Mouse (Mus musculus): Measurements from ENCODE around the gene Gm49416. TPM values are rescaled to one million over a fixed set of nuclear protein-coding genes. Genes with fewer than 3 reads are reported as not detected.

Gm49416 gene
- not detected for polyA plus RNA-seq (2014; fragmentation: Illumina TruSeq; extraction: RNeasy Lipid Tissue Mini Kit (QIAGEN cat#74804); ENCODE audit: low read depth, low replicate concordance)

DNA sequence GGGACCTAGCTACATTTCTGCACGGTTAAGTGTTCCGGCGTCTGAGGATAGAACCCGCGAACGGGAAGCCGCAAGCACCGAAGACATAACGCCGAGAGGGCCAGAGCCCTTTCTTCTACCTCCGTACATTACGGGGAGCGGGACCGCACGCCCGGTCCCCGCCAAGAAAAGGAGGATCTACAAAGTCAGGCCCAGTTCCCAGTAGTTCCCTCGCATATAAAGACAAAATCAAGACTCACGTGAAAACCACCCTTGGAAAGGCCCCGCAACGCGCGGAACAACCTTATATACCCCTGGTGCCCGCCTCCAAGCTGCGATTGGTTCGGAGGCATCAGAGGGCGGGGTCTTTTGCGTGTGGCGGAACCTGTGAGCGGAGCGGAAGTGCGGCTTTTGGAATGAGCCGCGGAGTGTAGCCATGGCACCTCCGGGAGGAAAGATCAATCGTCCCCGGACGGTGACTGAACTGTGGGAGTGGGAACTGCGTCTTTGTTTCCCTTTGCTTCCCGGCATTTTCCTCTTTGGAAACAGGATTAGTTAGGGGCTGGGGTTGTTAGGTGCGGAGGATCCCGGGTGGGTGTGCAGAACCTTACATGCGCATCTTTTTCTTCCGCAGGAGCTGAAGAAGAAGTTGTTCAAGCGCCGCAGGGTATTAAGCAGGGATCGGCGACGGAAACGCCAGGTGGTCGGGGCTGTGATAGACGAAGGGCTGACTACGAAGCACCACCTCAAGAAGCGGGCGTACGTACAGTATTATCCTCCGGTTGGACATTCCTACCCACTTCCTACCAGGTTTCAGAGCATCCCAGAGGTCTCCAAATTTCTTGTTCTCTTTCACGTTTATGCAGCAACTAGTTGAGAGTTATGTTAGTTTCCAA, at the start of gene Gm49416, which contains the start of gene 1810009A15Rik:
TSS of gene Gm49416 (plus strand) at position 416 of the 875 bp plus-strand sequence.
TSS of gene 1810009A15Rik (plus strand) at position 343 of the 875 bp plus-strand sequence.

DNA sequence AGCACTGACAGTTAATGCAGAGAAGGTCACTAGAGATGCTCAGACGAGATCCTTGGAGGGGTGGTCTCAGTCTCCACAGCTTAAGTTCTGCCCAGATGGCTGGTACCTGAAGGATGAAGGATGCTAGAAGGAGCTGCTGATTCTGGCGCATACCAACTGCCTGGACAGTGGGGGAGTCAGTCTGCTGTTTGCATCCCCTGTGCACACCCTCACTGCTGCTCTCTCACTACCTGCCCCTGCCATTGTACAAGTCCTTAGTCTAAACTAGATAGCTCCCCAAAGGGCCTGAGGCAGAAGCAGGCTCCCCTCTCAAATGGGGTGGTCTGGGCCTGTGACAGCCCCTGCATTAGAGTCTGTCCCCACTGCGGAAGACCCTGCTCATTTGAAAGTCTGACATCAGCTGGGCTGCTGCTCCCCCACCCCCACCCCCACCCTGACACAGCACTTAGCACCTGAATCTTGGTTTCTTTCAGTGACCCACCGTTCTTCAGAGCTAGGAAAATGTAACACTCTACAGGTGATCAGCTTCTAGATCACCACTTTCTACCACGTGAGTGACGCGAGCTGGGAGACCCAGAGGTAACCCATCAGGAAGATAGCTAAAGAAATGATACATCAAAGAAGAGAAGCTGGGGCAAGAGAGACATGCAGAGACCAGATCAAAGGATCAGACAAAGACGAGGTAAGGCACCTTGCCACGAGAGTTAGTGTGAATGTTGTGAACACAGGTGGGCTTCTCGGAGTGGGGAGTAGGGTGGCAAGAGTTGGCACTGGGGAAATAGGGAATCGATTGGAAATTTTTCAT, 49.4 kb upstream of the Gm49416 start, which contains the start of gene Gng3:
TSS of gene Gng3 (minus strand) at position 92 of the 805 bp plus-strand sequence.

DNA sequence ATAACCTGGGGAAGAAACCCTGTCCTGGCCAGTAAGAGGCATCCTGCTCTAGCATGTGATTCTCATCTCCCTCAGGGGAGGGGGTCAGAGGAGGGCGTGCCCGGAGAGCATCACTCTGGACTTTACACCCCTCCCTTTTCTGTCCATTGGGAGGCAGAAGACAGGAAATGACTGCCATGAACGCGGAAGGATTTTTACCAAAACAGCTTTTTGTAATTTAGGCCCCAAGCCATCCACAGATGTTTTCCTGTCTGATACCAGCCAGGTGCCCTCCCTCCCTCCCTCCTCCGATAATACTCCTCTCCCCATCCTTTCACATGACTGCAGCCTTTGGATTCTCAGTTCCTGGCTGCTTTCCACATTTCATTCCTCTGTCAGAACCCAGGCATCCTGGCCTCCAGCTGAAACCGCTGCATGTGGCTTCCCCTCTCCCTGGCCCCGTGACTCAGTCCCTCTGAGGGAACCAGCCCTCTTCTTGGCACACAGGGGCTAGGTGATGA, 38.3 kb upstream of the Gm49416 start, which contains the start of gene Lrrn4cl:
TSS of gene Lrrn4cl (plus strand) at position 367 of the 500 bp plus-strand sequence.

DNA sequence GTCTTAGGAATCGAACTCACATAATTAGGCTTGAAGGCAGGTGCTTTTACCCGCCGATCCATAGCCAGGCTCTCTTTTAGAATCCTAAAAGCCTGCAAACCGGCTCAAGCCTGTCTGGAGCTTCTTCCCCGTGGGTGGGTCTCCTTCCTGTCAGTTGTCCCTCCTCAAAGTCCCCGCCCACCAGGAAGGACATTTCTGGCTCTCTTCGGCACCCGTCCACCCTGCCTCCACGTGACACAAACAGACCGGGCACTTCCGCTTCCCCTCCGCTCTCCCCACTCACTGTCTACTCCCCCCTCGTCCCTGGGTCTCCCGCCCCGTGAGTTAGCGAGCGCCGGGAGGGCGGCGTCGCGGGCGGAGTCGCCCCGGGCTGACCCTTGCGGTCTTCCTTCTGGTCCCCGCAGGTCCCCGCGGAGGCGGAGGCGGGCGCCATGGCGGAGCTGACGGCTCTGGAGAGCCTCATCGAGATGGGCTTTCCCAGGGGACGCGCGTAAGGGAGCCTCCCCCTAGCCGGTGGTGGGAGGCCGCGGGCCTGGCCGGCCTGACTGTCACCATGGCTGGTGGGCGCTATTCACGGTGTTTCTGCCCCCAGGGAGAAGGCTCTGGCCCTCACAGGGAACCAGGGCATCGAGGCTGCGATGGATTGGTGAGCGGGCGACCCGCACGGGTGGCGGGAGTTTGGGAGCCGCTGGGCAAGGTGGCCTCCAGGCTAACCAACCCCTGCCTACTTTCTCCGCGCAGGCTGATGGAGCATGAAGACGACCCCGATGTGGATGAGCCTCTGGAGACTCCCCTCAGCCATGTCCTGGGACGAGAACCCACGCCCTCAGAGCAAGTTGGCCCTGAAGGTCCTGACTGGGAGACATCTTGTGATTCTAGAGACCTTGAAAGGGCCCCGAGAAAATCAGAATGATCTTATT, 17.2 kb upstream of the Gm49416 start, which contains the start of gene Ubxn1:
TSS of gene Ubxn1 (plus strand) at position 230 of the 920 bp plus-strand sequence.

DNA sequence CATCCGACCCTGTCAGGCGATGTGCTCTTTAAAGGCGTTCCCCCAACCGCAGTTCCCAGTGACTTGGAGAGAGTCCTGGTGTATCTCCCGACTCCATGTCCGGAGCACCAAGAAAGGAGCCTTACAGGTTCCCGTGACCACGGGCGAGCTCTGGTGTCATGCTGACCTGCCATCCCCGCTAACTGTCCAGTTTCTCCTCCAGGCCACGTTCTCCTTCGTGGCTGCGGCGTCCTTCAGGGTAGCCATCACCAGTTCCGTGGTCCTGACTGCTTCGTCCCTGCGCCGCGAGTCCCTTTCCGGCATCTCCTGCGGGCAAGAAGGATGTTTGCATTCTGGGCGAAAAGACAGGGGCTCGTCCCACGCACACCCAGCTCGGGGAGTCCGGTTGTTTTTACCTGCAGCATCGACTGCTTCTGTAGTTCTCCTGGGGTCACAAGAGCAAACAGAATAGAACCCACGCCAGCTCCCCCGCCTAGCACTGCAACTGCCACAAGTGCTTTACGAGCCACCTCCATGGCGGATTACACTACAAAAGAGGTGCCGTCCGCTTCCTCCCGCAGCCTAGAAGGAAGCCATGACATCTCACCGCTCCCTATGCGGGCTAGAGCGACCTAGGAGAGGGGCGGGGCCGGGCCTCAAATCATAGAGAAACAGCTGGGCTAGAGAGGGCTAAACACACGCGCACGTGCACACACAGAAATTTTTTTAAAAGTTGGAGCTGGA, 8.3 kb upstream of the Gm49416 start, which contains the start of gene Uqcc3:
TSS of gene Uqcc3 (minus strand) at position 613 of the 723 bp plus-strand sequence.

DNA sequence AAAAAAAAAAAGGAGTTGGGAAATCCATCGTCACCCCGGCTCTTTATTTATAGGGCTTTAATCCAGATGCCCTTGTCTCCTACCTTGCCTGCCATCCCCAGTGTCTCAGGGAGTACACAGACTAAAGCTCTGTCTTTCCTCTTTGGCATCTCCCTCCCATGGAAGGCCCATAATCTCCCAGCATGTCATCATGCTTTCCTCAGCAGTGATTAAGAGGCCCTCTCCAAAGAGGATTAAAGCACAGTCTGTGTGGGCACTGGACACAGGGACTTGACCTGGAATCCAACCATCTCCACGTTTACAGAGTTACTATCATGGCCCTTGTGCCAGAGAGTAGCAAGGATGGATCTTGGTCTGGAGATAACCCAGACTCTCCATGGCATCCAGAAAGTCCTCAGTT, 5.1 kb upstream of the Gm49416 start, which contains the start of the genes Lbhd1 and Gm49403:
TSS of gene Lbhd1 (plus strand) at position 117 of the 400 bp plus-strand sequence.
TSS of gene Gm49403 (plus strand) at position 315 of the 400 bp plus-strand sequence.

DNA sequence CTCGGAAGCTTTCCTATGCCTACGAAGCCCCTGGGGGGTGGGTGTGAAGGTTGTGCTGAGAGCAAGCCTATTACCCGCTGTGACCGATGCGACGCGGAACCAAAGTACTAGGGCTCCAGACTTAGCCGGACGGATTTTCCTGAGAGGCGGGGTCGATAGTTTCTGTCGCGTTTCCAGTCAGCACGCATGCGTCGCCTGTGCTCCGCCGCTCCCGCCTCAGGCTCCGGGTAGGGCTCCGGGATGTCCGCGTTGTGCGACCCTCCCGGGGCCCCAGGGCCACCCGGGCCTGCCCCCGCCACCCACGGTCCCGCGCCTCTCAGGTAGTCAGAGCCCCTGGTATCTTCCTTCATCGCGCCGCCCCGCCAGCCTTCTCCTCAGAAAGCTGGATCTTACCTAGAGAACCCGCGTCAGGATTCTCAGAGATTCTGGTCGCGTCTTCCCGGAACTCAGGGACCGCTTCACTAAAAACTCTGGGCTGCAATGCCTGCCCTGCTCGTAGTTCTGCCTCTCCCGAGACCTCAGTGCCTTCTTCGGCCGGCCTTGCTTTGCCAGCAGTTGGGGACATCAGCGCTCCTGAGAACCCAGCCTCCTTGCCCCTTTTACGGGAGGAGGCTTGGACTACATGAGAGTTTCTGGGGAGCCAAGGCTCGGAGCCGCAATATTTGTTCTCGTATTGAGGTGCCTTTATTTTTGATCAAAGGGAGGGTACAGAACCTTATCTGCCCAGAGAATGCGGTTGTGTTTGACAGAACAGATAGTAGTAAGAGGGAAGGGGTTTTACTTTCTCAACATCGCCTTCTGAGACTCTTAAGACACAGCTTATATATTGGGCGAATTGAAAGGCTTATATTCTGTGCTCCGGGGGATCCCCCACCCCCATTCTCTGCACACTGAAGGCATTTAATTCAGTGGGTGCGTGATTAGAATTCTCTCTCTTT, 4.4 kb downstream of the Gm49416 start, which contains the start of gene Ints5:
TSS of gene Ints5 (plus strand) at position 177 of the 938 bp plus-strand sequence.

DNA sequence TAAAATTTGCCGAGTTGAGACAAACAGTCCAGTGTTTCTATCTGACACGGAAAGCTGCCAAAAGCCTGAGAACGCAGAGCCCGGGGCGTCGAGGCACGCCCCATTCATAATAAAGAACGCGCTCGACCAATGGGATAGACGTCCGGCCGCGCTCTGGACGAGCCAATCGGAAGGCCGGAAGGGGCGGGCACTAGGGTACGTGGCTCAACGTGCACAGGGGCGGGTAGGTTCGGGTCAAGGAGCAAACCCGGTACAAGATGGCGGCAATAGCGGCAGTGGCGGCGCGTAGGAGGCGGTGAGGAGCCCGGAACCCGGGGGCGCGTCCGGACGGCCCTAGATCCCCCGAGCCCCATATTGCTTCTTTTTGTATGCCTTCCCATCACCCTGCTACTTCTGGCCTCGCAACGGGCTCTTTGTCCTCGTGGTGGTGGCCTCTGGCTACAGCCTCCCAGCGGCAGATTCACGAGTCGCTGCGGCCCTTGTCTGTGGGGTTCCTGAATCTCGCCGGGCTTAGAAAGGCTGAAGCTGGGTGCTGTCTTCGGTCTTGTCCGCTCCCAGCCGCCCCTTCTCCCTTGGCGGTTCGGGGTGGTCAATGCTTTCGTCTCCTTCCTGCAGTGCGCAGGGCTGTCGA, 9.3 kb downstream of the Gm49416 start, which contains the start of gene Ganab:
TSS of gene Ganab (plus strand) at position 207 of the 631 bp plus-strand sequence.

DNA sequence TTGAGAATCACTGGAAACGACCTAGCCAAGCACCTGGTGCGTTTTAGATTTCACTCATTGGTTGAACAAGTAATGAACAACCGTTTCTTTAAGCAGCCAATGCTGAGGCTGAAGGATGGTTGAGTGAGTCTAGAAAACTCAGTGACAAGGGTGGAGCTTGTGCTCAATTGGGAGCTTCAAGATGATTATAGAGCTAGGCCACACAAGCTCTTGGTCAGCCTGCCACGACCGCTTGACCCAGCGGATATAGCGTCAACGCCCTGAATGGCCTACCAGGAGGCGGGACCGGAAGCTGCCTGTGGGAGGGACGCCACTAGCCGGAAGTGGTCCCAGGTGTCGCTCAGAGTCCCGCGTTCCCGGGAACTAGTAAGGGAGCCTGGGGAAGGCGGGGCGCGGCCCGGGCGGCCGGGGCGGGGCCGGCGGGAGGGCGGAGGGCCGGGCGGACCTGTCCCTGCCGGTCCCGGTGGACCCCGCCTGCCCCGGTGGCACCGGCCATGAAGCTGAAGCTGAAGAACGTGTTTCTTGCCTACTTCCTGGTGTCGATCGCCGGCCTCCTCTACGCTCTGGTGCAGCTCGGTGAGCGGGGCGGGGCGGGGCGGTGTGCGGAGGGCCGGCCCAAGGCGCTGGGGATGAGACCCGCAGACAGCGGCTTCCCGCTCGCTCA, 31.5 kb downstream of the Gm49416 start, which contains the start of gene B3gat3:
TSS of gene B3gat3 (plus strand) at position 302 of the 664 bp plus-strand sequence.

DNA sequence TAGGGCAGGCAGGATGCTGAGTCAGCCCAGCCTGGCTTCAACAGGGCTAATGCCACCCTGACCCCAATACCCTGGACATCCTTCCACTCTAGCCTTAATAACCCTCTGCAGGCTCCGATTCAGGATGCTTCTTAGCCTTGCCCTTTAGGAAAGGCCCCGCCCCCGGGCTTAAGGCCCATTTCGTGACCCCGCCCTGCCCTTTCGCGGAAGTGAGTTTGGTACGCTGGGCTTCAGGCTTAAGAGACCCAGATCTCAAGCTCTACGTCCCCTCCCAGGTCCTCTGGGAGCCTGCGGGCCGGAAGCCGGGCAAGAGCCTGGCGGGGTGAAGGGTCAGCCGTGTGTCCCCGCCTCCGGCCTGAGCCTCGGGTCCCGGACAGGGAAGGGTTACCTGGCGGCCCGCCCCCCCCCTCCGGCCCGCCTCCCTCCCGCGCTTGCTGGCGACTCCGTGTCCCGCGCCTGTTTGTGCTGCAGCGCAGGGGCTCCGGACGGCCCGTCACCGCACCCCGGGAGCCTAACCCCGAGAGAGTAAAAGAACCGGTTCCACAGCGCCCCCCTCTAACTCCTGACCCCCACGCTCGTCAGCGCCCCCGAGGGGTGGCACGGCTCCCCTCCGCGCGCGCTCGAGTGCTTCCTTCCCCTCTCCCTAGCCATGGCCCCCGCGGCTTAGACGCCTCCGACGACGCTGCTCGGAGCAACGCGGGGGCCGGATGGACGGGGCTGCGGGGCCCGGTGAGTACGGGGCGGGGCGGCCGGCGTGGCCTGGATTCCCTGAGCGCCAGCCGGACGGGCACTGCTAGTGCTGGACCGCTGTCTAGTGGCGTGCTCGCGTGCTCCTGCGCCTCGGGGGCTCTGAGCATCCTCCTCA, 40.7 kb downstream of the Gm49416 start, which contains the start of the genes Rom1 and Eml3:
TSS of gene Rom1 (minus strand) at position 133 of the 865 bp plus-strand sequence.
TSS of gene Eml3 (plus strand) at position 329 of the 865 bp plus-strand sequence.

DNA sequence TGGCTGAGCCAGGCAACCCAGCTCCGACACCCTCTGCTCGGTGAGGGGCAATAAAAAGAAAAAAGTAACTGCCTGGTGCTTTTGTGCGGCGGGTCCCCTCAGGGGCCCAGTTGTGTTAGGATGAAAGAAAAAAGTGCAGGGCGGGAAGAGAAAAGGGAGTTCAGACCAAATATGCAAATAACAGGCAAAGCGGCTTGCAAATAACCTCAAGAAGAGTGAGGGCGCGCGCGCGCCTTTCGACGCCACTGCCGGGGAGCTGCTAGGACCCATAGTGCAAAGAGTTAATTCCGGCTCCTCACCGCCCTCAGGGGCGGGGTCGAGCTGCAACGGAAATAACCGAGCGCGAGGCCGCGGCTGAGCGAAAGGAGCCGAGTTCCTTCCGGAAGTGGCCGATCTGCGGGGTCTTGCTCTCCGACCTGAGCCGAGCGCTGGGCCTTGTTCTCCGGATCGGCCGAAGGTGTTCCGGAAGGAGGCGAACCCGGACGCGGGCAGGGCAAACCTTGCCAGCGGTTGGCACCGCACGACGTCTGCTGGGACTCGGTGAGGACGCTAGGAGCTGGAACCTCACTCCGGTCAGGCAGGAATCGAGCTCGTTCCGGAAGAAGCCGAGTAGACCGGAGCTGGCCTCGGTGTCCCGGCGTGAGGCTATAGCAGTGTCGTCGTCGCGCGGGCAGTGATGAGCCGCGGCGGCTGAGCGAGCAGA, 52.9 kb downstream of the Gm49416 start, which contains the start of gene Mta2:
TSS of gene Mta2 (plus strand) at position 361 of the 703 bp plus-strand sequence.

Other genes with a start within 250 kb of the Gm49416 start
- gene Chrm1, start 225.1 kb upstream of the Gm49416 start, polyA plus RNA-seq (2014; fragmentation: Illumina TruSeq; extraction: RNeasy Lipid Tissue Mini Kit (QIAGEN cat#74804); ENCODE audit: low read depth, low replicate concordance), result not detected
- gene Slc3a2, start 165.6 kb upstream of the Gm49416 start, polyA plus RNA-seq (2014; fragmentation: Illumina TruSeq; extraction: RNeasy Lipid Tissue Mini Kit (QIAGEN cat#74804); ENCODE audit: low read depth, low replicate concordance), result 53.3 TPM
- 21.9 TPM for gene Wdr74, start 153.1 kb upstream of the Gm49416 start, polyA plus RNA-seq (2014; fragmentation: Illumina TruSeq; extraction: RNeasy Lipid Tissue Mini Kit (QIAGEN cat#74804); ENCODE audit: low read depth, low replicate concordance)
- gene 1700092M07Rik, start 148.2 kb upstream of the Gm49416 start, polyA plus RNA-seq (2014; fragmentation: Illumina TruSeq; extraction: RNeasy Lipid Tissue Mini Kit (QIAGEN cat#74804); ENCODE audit: low read depth, low replicate concordance), result not detected
- gene Stx5a, start 147.5 kb upstream of the Gm49416 start, polyA plus RNA-seq (2014; fragmentation: Illumina TruSeq; extraction: RNeasy Lipid Tissue Mini Kit (QIAGEN cat#74804); ENCODE audit: low read depth, low replicate concordance), result 51.6 TPM
- 80.9 TPM for gene Nxf1, start 131.9 kb upstream of the Gm49416 start, polyA plus RNA-seq (2014; fragmentation: Illumina TruSeq; extraction: RNeasy Lipid Tissue Mini Kit (QIAGEN cat#74804); ENCODE audit: low read depth, low replicate concordance)
- 132 TPM for gene Tmem223, start 117.9 kb upstream of the Gm49416 start, polyA plus RNA-seq (2014; fragmentation: Illumina TruSeq; extraction: RNeasy Lipid Tissue Mini Kit (QIAGEN cat#74804); ENCODE audit: low read depth, low replicate concordance)
- gene Tmem179b, start 114.5 kb upstream of the Gm49416 start, polyA plus RNA-seq (2014; fragmentation: Illumina TruSeq; extraction: RNeasy Lipid Tissue Mini Kit (QIAGEN cat#74804); ENCODE audit: low read depth, low replicate concordance), result 18.0 TPM
- gene Taf6l, start 102.5 kb upstream of the Gm49416 start, polyA plus RNA-seq (2014; fragmentation: Illumina TruSeq; extraction: RNeasy Lipid Tissue Mini Kit (QIAGEN cat#74804); ENCODE audit: low read depth, low replicate concordance), result 4.8 TPM
- gene Polr2g, start 90.3 kb upstream of the Gm49416 start, polyA plus RNA-seq (2014; fragmentation: Illumina TruSeq; extraction: RNeasy Lipid Tissue Mini Kit (QIAGEN cat#74804); ENCODE audit: low read depth, low replicate concordance), result 84.7 TPM
- gene Zbtb3, start 86.4 kb upstream of the Gm49416 start, polyA plus RNA-seq (2014; fragmentation: Illumina TruSeq; extraction: RNeasy Lipid Tissue Mini Kit (QIAGEN cat#74804); ENCODE audit: low read depth, low replicate concordance), result 1.9 TPM
- 19.7 TPM for gene Ttc9c, start 69.6 kb upstream of the Gm49416 start, polyA plus RNA-seq (2014; fragmentation: Illumina TruSeq; extraction: RNeasy Lipid Tissue Mini Kit (QIAGEN cat#74804); ENCODE audit: low read depth, low replicate concordance)
- gene Hnrnpul2, start 68.9 kb upstream of the Gm49416 start, polyA plus RNA-seq (2014; fragmentation: Illumina TruSeq; extraction: RNeasy Lipid Tissue Mini Kit (QIAGEN cat#74804); ENCODE audit: low read depth, low replicate concordance), result 53.1 TPM
- not detected for gene AC129217.1, start 59.2 kb upstream of the Gm49416 start, polyA plus RNA-seq (2014; fragmentation: Illumina TruSeq; extraction: RNeasy Lipid Tissue Mini Kit (QIAGEN cat#74804); ENCODE audit: low read depth, low replicate concordance)
- 28.4 TPM for gene Bscl2, start 51.5 kb upstream of the Gm49416 start, polyA plus RNA-seq (2014; fragmentation: Illumina TruSeq; extraction: RNeasy Lipid Tissue Mini Kit (QIAGEN cat#74804); ENCODE audit: low read depth, low replicate concordance)
- not detected for gene Gng3, start 49.7 kb upstream of the Gm49416 start, polyA plus RNA-seq (2014; fragmentation: Illumina TruSeq; extraction: RNeasy Lipid Tissue Mini Kit (QIAGEN cat#74804); ENCODE audit: low read depth, low replicate concordance)
- 3.0 TPM for gene Lrrn4cl, start 38.2 kb upstream of the Gm49416 start, polyA plus RNA-seq (2014; fragmentation: Illumina TruSeq; extraction: RNeasy Lipid Tissue Mini Kit (QIAGEN cat#74804); ENCODE audit: low read depth, low replicate concordance)
- gene Ubxn1, start 17.4 kb upstream of the Gm49416 start, polyA plus RNA-seq (2014; fragmentation: Illumina TruSeq; extraction: RNeasy Lipid Tissue Mini Kit (QIAGEN cat#74804); ENCODE audit: low read depth, low replicate concordance), result 129 TPM
- gene Uqcc3, start 8.0 kb upstream of the Gm49416 start, polyA plus RNA-seq (2014; fragmentation: Illumina TruSeq; extraction: RNeasy Lipid Tissue Mini Kit (QIAGEN cat#74804); ENCODE audit: low read depth, low replicate concordance), result 58.9 TPM
- 0.76 TPM for gene Lbhd1, start 5.2 kb upstream of the Gm49416 start, polyA plus RNA-seq (2014; fragmentation: Illumina TruSeq; extraction: RNeasy Lipid Tissue Mini Kit (QIAGEN cat#74804); ENCODE audit: low read depth, low replicate concordance)
- not detected for gene Gm49403, start 5.0 kb upstream of the Gm49416 start, polyA plus RNA-seq (2014; fragmentation: Illumina TruSeq; extraction: RNeasy Lipid Tissue Mini Kit (QIAGEN cat#74804); ENCODE audit: low read depth, low replicate concordance)
- 33.7 TPM for gene 1810009A15Rik, start 73 bp upstream of the Gm49416 start, polyA plus RNA-seq (2014; fragmentation: Illumina TruSeq; extraction: RNeasy Lipid Tissue Mini Kit (QIAGEN cat#74804); ENCODE audit: low read depth, low replicate concordance)
- 8.8 TPM for gene Ints5, start 4.1 kb downstream of the Gm49416 start, polyA plus RNA-seq (2014; fragmentation: Illumina TruSeq; extraction: RNeasy Lipid Tissue Mini Kit (QIAGEN cat#74804); ENCODE audit: low read depth, low replicate concordance)
- gene Ganab, start 9.1 kb downstream of the Gm49416 start, polyA plus RNA-seq (2014; fragmentation: Illumina TruSeq; extraction: RNeasy Lipid Tissue Mini Kit (QIAGEN cat#74804); ENCODE audit: low read depth, low replicate concordance), result 55.4 TPM
- gene B3gat3, start 31.4 kb downstream of the Gm49416 start, polyA plus RNA-seq (2014; fragmentation: Illumina TruSeq; extraction: RNeasy Lipid Tissue Mini Kit (QIAGEN cat#74804); ENCODE audit: low read depth, low replicate concordance), result 39.6 TPM
- gene Rom1, start 40.4 kb downstream of the Gm49416 start, polyA plus RNA-seq (2014; fragmentation: Illumina TruSeq; extraction: RNeasy Lipid Tissue Mini Kit (QIAGEN cat#74804); ENCODE audit: low read depth, low replicate concordance), result 19.5 TPM
- gene Eml3, start 40.6 kb downstream of the Gm49416 start, polyA plus RNA-seq (2014; fragmentation: Illumina TruSeq; extraction: RNeasy Lipid Tissue Mini Kit (QIAGEN cat#74804); ENCODE audit: low read depth, low replicate concordance), result 11.8 TPM
- 34.6 TPM for gene Mta2, start 52.9 kb downstream of the Gm49416 start, polyA plus RNA-seq (2014; fragmentation: Illumina TruSeq; extraction: RNeasy Lipid Tissue Mini Kit (QIAGEN cat#74804); ENCODE audit: low read depth, low replicate concordance)
- 9.8 TPM for gene Tut1, start 64.9 kb downstream of the Gm49416 start, polyA plus RNA-seq (2014; fragmentation: Illumina TruSeq; extraction: RNeasy Lipid Tissue Mini Kit (QIAGEN cat#74804); ENCODE audit: low read depth, low replicate concordance)
- gene Eef1g, start 78.1 kb downstream of the Gm49416 start, polyA plus RNA-seq (2014; fragmentation: Illumina TruSeq; extraction: RNeasy Lipid Tissue Mini Kit (QIAGEN cat#74804); ENCODE audit: low read depth, low replicate concordance), result 285 TPM
- gene Ahnak, start 100.4 kb downstream of the Gm49416 start, polyA plus RNA-seq (2014; fragmentation: Illumina TruSeq; extraction: RNeasy Lipid Tissue Mini Kit (QIAGEN cat#74804); ENCODE audit: low read depth, low replicate concordance), result 84.3 TPM
- gene Scgb1a1, start 199.0 kb downstream of the Gm49416 start, polyA plus RNA-seq (2014; fragmentation: Illumina TruSeq; extraction: RNeasy Lipid Tissue Mini Kit (QIAGEN cat#74804); ENCODE audit: low read depth, low replicate concordance), result not detected
- gene Asrgl1, start 246.7 kb downstream of the Gm49416 start, polyA plus RNA-seq (2014; fragmentation: Illumina TruSeq; extraction: RNeasy Lipid Tissue Mini Kit (QIAGEN cat#74804); ENCODE audit: low read depth, low replicate concordance), result 31.3 TPM

Data from heart, adult 10 weeks (tissue).